Mouse (Mus musculus): Measurements from ENCODE around the gene Otub2.

DNA sequence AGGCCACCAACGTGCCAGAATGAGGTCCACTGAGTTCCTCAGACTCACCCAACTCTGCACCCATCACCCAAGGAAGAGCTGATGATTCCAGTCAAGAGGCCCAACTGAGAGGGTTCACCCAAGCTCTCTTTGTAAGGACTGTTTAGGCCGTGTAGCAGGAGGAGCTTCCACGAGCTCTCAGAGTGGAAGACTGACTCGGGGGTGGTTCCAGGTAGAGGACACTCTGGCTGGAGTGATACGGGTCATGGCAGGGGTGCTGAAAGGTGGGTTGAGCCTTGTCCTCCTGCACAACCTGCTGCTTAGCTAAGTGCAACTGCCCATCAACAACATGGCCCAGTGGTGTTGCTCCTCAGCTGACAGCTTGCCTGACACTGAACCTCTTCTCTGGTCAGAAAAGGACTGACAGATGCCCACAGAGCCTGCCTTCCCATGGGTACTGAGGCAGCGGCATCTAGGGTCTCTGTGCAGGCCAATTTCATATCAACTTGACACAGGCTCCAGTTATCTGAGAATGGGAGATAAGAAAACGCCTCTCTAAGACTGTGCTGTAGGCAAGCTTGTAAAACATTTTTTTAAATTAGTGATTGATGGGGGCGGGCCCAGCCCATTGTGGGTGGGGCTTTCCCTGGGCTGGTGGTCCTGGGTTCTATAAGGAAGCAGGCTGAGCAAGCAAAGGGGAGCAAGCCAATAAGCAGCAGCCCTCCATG, 14.8 kb upstream of the Otub2 start:
- TF ChIP-seq GATA1 (IDR thresholded peaks at IDR 0.05; ENCODE audit: borderline replicate concordance, low read length), result no peak
- TF ChIP-seq CTCF (IDR thresholded peaks at IDR 0.05; ENCODE audit: low read depth, low read length), result no peak
- TF ChIP-seq TAL1 (conservative IDR thresholded peaks at IDR 0.05; ENCODE audit: low read depth, low read length), result peak; percentile 84
- TF ChIP-seq POLR2AphosphoS5 (IDR thresholded peaks at IDR 0.05; ENCODE audit: insufficient replicate concordance, low read depth, low read length), result 0 out of 2 replicates have a peak, but pooled peaks have one; percentile 32

Data from G1E (cell line).